Mouse (Mus musculus) stomach, postnatal 0 days (tissue): ENCODE measurements at regions not wholly inside any gene's neighbourhood (a gene's known extent, or its start where the extent isn't known, plus 50 kb on each side); places are given as distances from the start of the nearest gene placed in this dataset.

ENCODE experiments used
- ATAC-seq: fragments of 200-750 bp; cut with Nextera tagmentation; 2 replicates; pipeline ENCODE4 v1.8.0; 2017; ENCODE audit not compliant: low FRiP score, low TSS enrichment
- DNase-seq: peaks from one replicate; pipeline ENCODE4 v3.0.0-alpha.2; 2016; ENCODE audit warnings: low spot score
- H3K27ac ChIP-seq: fragments of 300-500 bp; sonication (generic); replicated peaks from 2 replicates; pipeline ENCODE4 v1.5.1; 2014; ENCODE audit warnings: mild to moderate bottlenecking, control low read depth
- H3K27me3 ChIP-seq: fragments of 300-500 bp; sonication (generic); 2 replicates; pipeline ENCODE4 v1.6.1; 2014; ENCODE audit warnings: low read length; ENCODE audit not compliant: control insufficient read depth, insufficient read depth
- H3K36me3 ChIP-seq: fragments of 300-500 bp; sonication (generic); 2 replicates; pipeline ENCODE4 v1.6.1; 2014; ENCODE audit warnings: low read length, mixed read lengths; ENCODE audit not compliant: control insufficient read depth, insufficient read depth
- H3K4me1 ChIP-seq: fragments of 300-500 bp; sonication (generic); replicated peaks from 2 replicates; pipeline ENCODE4 v1.6.1; 2014; ENCODE audit warnings: antibody characterized with exemption; ENCODE audit not compliant: control insufficient read depth, insufficient read depth
- H3K4me2 ChIP-seq: fragments of 300-500 bp; sonication (generic); replicated peaks from 2 replicates; pipeline ENCODE4 v1.6.1; 2014; ENCODE audit warnings: low read depth, mild to moderate bottlenecking, control low read depth, moderate library complexity
- H3K4me3 ChIP-seq: fragments of 300-500 bp; sonication (generic); 2 replicates; pipeline ENCODE4 v1.5.1; 2014; ENCODE audit warnings: low read depth, low read length, control low read depth
- H3K9ac ChIP-seq: fragments of 300-500 bp; sonication (generic); 2 replicates; pipeline ENCODE4 v1.6.1; 2014; ENCODE audit warnings: mild to moderate bottlenecking, low read length, control low read depth, mixed read lengths
- H3K9me3 ChIP-seq: fragments of 300-500 bp; sonication (generic); 2 replicates; pipeline ENCODE4 v1.6.1; 2016; ENCODE audit warnings: low read length; ENCODE audit not compliant: control insufficient read depth
- CTCF ChIP-seq: IDR thresholded peaks from 2 replicates; pipeline ENCODE4 v1.5.1; 2016; ENCODE audit warnings: antibody characterized with exemption, low read depth, mild to moderate bottlenecking, moderate library complexity
- EP300 ChIP-seq: optimal IDR thresholded peaks from 2 replicates; pipeline ENCODE3; 2016; ENCODE audit warnings: antibody characterized with exemption
- WGBS: fragments of 180-500 bp; shearing (Covaris S2); extraction: QIAGEN DNeasy Blood & Tissue Kit; methylation state at CpG from one replicate; pipeline ENCODE4 v1.1.7; 2014; 5-methylcytosine and 5-hydroxymethylcytosine counted together

DNA sequence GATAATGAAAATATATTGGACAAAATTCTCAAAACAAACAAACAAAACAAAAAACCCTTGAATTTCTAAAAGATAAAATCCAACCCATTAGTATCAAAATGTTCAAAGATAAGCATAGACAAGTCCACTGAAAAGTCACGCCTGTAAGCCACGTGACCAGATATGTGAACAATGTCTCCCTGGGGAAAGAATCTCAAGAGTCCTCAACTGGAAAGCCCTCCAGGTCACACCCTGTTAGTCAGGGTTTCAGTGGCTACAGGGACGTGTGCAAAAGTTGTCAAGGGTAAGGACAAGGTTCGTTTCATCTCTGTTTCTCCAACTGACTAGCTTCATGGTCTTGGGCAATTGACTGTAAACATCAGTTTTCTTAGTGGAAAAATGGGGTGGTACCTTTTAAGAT, 90.4 kb upstream of the Rora start:
- H3K36me3 ChIP-seq = no peaks in the 10 kb centered on the region
- no peak overlapping the region for H3K9ac ChIP-seq
- 76% methylated on average over 4 of the region's 4 CpGs for WGBS
- no peak overlapping the region for H3K4me2 ChIP-seq
- no peak overlapping the region for H3K4me3 ChIP-seq
- TF ChIP-seq EP300 (no peak), CTCF (no peak)
- no peak overlapping the region for H3K27ac ChIP-seq
- no peak for ATAC-seq
- H3K27me3 ChIP-seq = no peaks in the 10 kb centered on the region
- no peaks in the 10 kb centered on the region for H3K9me3 ChIP-seq
- no peak for DNase-seq
- no peaks in the 10 kb centered on the region for H3K4me1 ChIP-seq

DNA sequence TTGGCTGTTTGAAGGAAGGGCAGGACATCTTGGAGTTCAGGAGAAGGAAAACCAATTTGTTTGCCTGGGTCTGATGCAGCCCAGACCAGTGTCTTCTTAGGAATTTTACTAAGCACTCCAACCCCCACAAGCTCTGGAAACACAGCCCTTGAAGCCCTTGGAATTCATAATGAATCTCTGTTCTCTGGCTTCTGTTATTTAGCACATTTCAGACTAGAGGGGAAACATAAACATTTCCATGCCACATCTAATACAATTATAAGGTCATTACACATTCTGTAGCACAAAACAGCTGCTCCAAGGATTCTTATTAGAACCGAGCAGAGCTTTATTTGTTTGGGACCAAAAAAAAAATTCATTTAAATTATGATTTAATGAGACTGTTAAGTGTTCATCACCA, 67.8 kb upstream of the Rora start:
- H3K4me1 ChIP-seq = 0 out of 2 replicates have a peak, but pooled peaks cover 3% of the 10 kb centered on the region
- no peak overlapping the region for H3K27ac ChIP-seq
- ATAC-seq (no peak), DNase-seq (no peak)
- no peak overlapping the region for H3K4me3 ChIP-seq
- no peaks in the 10 kb centered on the region for H3K36me3 ChIP-seq
- no peaks in the 10 kb centered on the region for H3K27me3 ChIP-seq
- H3K9me3 ChIP-seq = no peaks in the 10 kb centered on the region
- TF ChIP-seq CTCF (no peak), EP300 (no peak)
- no peak overlapping the region for H3K9ac ChIP-seq
- H3K4me2 ChIP-seq = no peak overlapping the region
- WGBS = 31% methylated on average over 1 of the region's 1 CpGs

DNA sequence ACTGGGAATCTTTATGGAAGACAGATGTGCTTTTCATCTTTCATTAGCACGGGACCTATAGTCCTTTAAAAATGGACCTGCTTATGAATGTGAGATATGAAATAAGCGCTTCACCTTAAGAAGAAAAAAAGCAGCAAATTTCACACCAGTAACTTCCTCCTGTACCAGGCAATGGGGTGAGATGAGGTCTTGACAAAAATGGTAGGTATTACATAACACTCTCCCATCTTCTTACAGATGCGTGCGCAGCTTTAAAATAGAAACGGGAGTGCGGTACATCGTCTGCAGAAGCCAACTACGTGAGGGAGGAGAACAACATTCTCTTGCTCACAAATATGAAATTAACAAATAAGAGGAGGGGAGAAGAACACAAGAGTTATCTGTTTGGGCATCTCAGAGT, 62.6 kb upstream of the Rora start:
- WGBS = 85% methylated on average over 8 of the region's 8 CpGs
- H3K4me2 ChIP-seq = no peak overlapping the region
- no peaks in the 10 kb centered on the region for H3K36me3 ChIP-seq
- no peak overlapping the region for H3K4me3 ChIP-seq
- DNase-seq (no peak), ATAC-seq (no peak)
- H3K27me3 ChIP-seq = no peaks in the 10 kb centered on the region
- no peak overlapping the region for H3K9ac ChIP-seq
- no peaks in the 10 kb centered on the region for H3K4me1 ChIP-seq
- TF ChIP-seq CTCF (no peak), EP300 (no peak)
- H3K9me3 ChIP-seq = no peaks in the 10 kb centered on the region
- H3K27ac ChIP-seq = no peak overlapping the region

DNA sequence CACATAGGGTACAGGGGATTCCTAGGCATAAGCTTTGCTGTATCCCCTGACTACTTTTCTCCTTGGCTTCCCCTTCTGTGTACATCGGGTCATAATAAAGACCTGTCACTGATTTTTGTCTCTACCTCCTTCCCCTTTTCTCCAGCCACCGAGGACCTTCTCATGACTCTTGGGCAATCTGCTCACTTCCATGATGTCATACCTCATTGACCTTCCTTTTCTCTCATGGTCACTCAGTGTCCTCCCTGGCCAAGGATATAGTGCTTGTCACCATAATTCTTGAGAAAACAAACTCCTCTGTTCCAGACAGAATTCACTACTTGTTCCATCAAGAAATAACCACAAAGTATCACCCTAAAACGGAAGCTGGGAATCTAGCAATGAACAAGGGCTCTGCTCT, 60.6 kb upstream of the Rora start:
- WGBS = 83% methylated on average over 3 of the region's 3 CpGs
- H3K36me3 ChIP-seq = no peaks in the 10 kb centered on the region
- no peaks in the 10 kb centered on the region for H3K4me1 ChIP-seq
- H3K27ac ChIP-seq = no peak overlapping the region
- no peaks in the 10 kb centered on the region for H3K9me3 ChIP-seq
- no peak for DNase-seq
- no peak overlapping the region for H3K4me3 ChIP-seq
- no peaks in the 10 kb centered on the region for H3K27me3 ChIP-seq
- H3K4me2 ChIP-seq = no peak overlapping the region
- TF ChIP-seq CTCF (no peak), EP300 (no peak)
- ATAC-seq = no peak
- H3K9ac ChIP-seq = no peak overlapping the region

DNA sequence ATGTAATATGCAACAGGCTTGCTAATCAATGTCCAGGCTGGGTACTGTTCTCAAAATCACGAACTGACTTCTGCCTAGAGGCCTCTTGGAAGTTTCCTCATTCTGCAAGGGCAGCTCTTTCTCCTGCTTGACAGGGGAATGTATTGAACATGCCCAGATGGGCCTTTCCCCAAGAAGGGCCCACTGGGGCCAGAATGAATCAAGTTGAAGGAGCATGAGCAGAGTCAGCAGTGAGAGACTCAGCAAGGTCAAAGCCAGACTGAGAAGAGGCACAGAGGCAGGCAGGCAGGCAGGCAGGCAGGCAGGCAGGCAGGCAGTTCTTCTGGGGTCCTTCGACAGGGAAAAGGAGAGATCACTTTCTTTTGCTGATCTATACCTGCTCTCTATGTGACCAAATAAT, 59.0 kb upstream of the Rora start:
- Histone ChIP-seq H3K9me3 (no peaks in the 10 kb centered on the region), H3K9ac (no peak overlapping the region), H3K36me3 (no peaks in the 10 kb centered on the region), H3K4me2 (no peak overlapping the region), H3K4me3 (no peak overlapping the region), H3K27ac (no peak overlapping the region), H3K4me1 (no peaks in the 10 kb centered on the region), H3K27me3 (no peaks in the 10 kb centered on the region)
- TF ChIP-seq EP300 (no peak), CTCF (no peak)
- 63% methylated on average over 2 of the region's 2 CpGs for WGBS
- no peak for DNase-seq
- ATAC-seq = no peak
